Mouse (Mus musculus): ENCODE data around the gene Nt5c1a. TPM values are rescaled to one million over a fixed set of nuclear protein-coding genes. Genes with fewer than 3 reads are reported as not detected.

Gene Nt5c1a
- total and polyA plus RNA-seq, 2 experiments: not detected

- 82% methylated on average over 1 of the region's 1 CpGs for WGBS
- H3K27me3 ChIP-seq (ENCODE audit: control insufficient read depth, insufficient read depth, low read length): no peaks in the 10 kb centered on the region
- no peaks in the 10 kb centered on the region for H3K4me1 ChIP-seq (ENCODE audit: control insufficient read depth, insufficient read depth, low read length)
- no peak overlapping the region for H3K27ac ChIP-seq (replicated peaks; ENCODE audit: insufficient read depth, low read depth, low read length)
- no peak for TF ChIP-seq POLR2A (IDR thresholded peaks at IDR 0.05; ENCODE audit: extremely low read depth, insufficient read depth, low read length)
- TF ChIP-seq CTCF (IDR thresholded peaks at IDR 0.05; ENCODE audit: low read depth, low read length): no peak
- H3K4me3 ChIP-seq (ENCODE audit: insufficient read depth, low read depth, low read length): no peak overlapping the region
- DNase-seq (ENCODE audit: extremely low read depth, low read depth, low spot score): no peak
- H3K79me2 ChIP-seq (ENCODE audit: control insufficient read depth, insufficient read depth, low read length): no peaks in the 10 kb centered on the region
- H3K9ac ChIP-seq (ENCODE audit: low read depth, low read length): no peak overlapping the region
- H3K36me3 ChIP-seq (ENCODE audit: control insufficient read depth, insufficient read depth, low read length): no peaks in the 10 kb centered on the region
Measured at GRCm38 (mm10) chr4:123215367-123215766, 14.1 kb downstream of the Nt5c1a start.

GRCm38 (mm10) chr4:123216782-123217181 lies 15.5 kb downstream of the Nt5c1a start:
- peak; percentile 24 for DNase-seq (ENCODE audit: extremely low read depth, low read depth, low spot score)
- H3K27ac ChIP-seq (replicated peaks; ENCODE audit: insufficient read depth, low read depth, low read length): no peak overlapping the region
- no peak overlapping the region for H3K4me3 ChIP-seq (ENCODE audit: insufficient read depth, low read depth, low read length)
- no peaks in the 10 kb centered on the region for H3K4me1 ChIP-seq (ENCODE audit: control insufficient read depth, insufficient read depth, low read length)
- H3K9ac ChIP-seq (ENCODE audit: low read depth, low read length): no peak overlapping the region
- no peaks in the 10 kb centered on the region for H3K27me3 ChIP-seq (ENCODE audit: control insufficient read depth, insufficient read depth, low read length)
- TF ChIP-seq POLR2A (IDR thresholded peaks at IDR 0.05; ENCODE audit: extremely low read depth, insufficient read depth, low read length) (no peak), CTCF (IDR thresholded peaks at IDR 0.05; ENCODE audit: low read depth, low read length) (peak; percentile 82)
- no peaks in the 10 kb centered on the region for H3K79me2 ChIP-seq (ENCODE audit: control insufficient read depth, insufficient read depth, low read length)
- H3K36me3 ChIP-seq (ENCODE audit: control insufficient read depth, insufficient read depth, low read length): no peaks in the 10 kb centered on the region
- WGBS: 13% methylated on average over 1 of the region's 1 CpGs

- Histone ChIP-seq H3K9ac (ENCODE audit: low read depth, low read length) (no peak overlapping the region), H3K4me3 (ENCODE audit: insufficient read depth, low read depth, low read length) (no peak overlapping the region), H3K27ac (replicated peaks; ENCODE audit: insufficient read depth, low read depth, low read length) (no peak overlapping the region), H3K27me3 (ENCODE audit: control insufficient read depth, insufficient read depth, low read length) (no peaks in the 10 kb centered on the region), H3K4me1 (ENCODE audit: control insufficient read depth, insufficient read depth, low read length) (no peaks in the 10 kb centered on the region), H3K79me2 (ENCODE audit: control insufficient read depth, insufficient read depth, low read length) (no peaks in the 10 kb centered on the region), H3K36me3 (ENCODE audit: control insufficient read depth, insufficient read depth, low read length) (no peaks in the 10 kb centered on the region)
- DNase-seq (ENCODE audit: extremely low read depth, low read depth, low spot score): peak; percentile 28
- TF ChIP-seq POLR2A (IDR thresholded peaks at IDR 0.05; ENCODE audit: extremely low read depth, insufficient read depth, low read length) (no peak), CTCF (IDR thresholded peaks at IDR 0.05; ENCODE audit: low read depth, low read length) (peak; percentile 96)
- 63% methylated on average over 15 of the region's 15 CpGs for WGBS
Measured at GRCm38 (mm10) chr4:123219720-123220357, 18.5 kb downstream of the Nt5c1a start.

GRCm38 (mm10) chr4:123220637-123221036 lies 19.3 kb downstream of the Nt5c1a start:
- WGBS: 29% methylated on average over 4 of the region's 4 CpGs
- TF ChIP-seq POLR2A (IDR thresholded peaks at IDR 0.05; ENCODE audit: extremely low read depth, insufficient read depth, low read length) (no peak), CTCF (IDR thresholded peaks at IDR 0.05; ENCODE audit: low read depth, low read length) (no peak)
- DNase-seq (ENCODE audit: extremely low read depth, low read depth, low spot score): peak; percentile 54

GRCm38 (mm10) chr4:123223309-123223708 lies 22.0 kb downstream of the Nt5c1a start:
- TF ChIP-seq CTCF (IDR thresholded peaks at IDR 0.05; ENCODE audit: low read depth, low read length): peak; percentile 44; the same call in 1 of the 2 replicates
- no peak for TF ChIP-seq POLR2A (IDR thresholded peaks at IDR 0.05; ENCODE audit: extremely low read depth, insufficient read depth, low read length)
- Histone ChIP-seq H3K9ac (ENCODE audit: low read depth, low read length) (no peak overlapping the region), H3K4me1 (ENCODE audit: control insufficient read depth, insufficient read depth, low read length) (no peaks in the 10 kb centered on the region), H3K79me2 (ENCODE audit: control insufficient read depth, insufficient read depth, low read length) (no peaks in the 10 kb centered on the region), H3K27me3 (ENCODE audit: control insufficient read depth, insufficient read depth, low read length) (no peaks in the 10 kb centered on the region), H3K27ac (replicated peaks; ENCODE audit: insufficient read depth, low read depth, low read length) (no peak overlapping the region), H3K4me3 (ENCODE audit: insufficient read depth, low read depth, low read length) (no peak overlapping the region), H3K36me3 (ENCODE audit: control insufficient read depth, insufficient read depth, low read length) (no peaks in the 10 kb centered on the region)
- DNase-seq (ENCODE audit: extremely low read depth, low read depth, low spot score): no peak
- 76% methylated on average over 3 of the region's 3 CpGs for WGBS

More at GRCm38 (mm10) chr4:123220637-123221036, 19.3 kb downstream of the Nt5c1a start:
- Histone ChIP-seq H3K27me3 (ENCODE audit: control insufficient read depth, insufficient read depth, low read length) (no peaks in the 10 kb centered on the region), H3K36me3 (ENCODE audit: control insufficient read depth, insufficient read depth, low read length) (no peaks in the 10 kb centered on the region), H3K9ac (ENCODE audit: low read depth, low read length) (no peak overlapping the region), H3K27ac (replicated peaks; ENCODE audit: insufficient read depth, low read depth, low read length) (no peak overlapping the region), H3K79me2 (ENCODE audit: control insufficient read depth, insufficient read depth, low read length) (no peaks in the 10 kb centered on the region), H3K4me1 (ENCODE audit: control insufficient read depth, insufficient read depth, low read length) (no peaks in the 10 kb centered on the region), H3K4me3 (ENCODE audit: insufficient read depth, low read depth, low read length) (no peak overlapping the region)

GRCm38 (mm10) chr4:123225718-123226403 lies 24.6 kb downstream of the Nt5c1a start:
- no peak overlapping the region for H3K4me3 ChIP-seq (ENCODE audit: insufficient read depth, low read depth, low read length)
- H3K79me2 ChIP-seq (ENCODE audit: control insufficient read depth, insufficient read depth, low read length): no peaks in the 10 kb centered on the region
- H3K36me3 ChIP-seq (ENCODE audit: control insufficient read depth, insufficient read depth, low read length): no peaks in the 10 kb centered on the region
- H3K27ac ChIP-seq (replicated peaks; ENCODE audit: insufficient read depth, low read depth, low read length): no peak overlapping the region
- no peak overlapping the region for H3K9ac ChIP-seq (ENCODE audit: low read depth, low read length)
- WGBS: 41% methylated on average over 10 of the region's 10 CpGs
- no peak for DNase-seq (ENCODE audit: extremely low read depth, low read depth, low spot score)
- no peaks in the 10 kb centered on the region for H3K27me3 ChIP-seq (ENCODE audit: control insufficient read depth, insufficient read depth, low read length)
- TF ChIP-seq POLR2A (IDR thresholded peaks at IDR 0.05; ENCODE audit: extremely low read depth, insufficient read depth, low read length) (no peak), CTCF (IDR thresholded peaks at IDR 0.05; ENCODE audit: low read depth, low read length) (no peak)
- no peaks in the 10 kb centered on the region for H3K4me1 ChIP-seq (ENCODE audit: control insufficient read depth, insufficient read depth, low read length)

Data from liver, adult 2 months (tissue).